Mouse (Mus musculus) frontal cortex, adult (tissue): ENCODE measurements around the gene Chd9.

Source experiments
- ATAC-seq: cut with Nextera tagmentation; 2 replicates; pipeline ENCODE4 v1.9.2; 2017; ENCODE audit warnings: mild to moderate bottlenecking, moderate library complexity, mixed read lengths; ENCODE audit not compliant: low TSS enrichment

The Chd9 gene

DNA sequence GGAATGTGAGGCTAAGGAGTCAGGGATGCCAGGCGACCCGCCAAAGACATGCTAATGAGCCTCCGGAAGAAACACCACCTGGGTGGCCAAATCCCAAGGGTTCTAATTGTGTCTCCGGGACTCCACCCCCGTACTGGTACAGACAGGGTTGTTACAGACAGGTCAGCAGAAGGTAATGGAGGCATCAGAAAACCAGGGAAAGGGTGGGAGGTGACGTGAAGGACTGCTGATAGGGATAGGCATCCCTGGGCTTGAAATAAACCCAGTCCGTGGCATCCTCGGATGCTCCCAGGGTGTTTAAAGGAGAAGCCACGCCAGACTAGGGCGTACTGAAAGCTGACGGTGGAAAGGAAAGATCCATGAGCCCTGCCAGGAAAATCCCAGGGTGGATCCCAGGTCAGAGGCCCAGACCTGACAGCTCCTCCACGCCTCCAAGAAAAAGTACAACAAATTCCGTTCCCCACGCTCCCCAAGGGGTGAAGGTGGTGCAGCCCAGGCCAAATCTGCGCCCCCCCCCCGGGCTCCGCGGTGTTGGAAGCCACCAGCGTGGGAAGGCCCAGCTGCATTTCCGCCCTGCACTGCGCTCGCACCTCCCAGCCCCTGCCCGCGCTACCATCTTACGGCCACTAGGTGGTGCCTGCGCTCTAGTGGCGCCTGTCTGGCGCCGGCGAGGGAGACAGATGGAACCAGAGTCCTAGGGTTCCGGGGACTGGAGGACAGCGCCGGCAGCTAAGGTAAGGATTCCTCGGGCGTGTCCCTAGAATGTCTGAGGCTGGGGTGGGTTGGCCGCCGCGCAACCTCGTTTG lies at the start of gene Chd9:
Chd9 (plus strand) TSS at position 172 of the 806 bp plus-strand sequence.
- ATAC-seq: peak; percentile 81

DNA sequence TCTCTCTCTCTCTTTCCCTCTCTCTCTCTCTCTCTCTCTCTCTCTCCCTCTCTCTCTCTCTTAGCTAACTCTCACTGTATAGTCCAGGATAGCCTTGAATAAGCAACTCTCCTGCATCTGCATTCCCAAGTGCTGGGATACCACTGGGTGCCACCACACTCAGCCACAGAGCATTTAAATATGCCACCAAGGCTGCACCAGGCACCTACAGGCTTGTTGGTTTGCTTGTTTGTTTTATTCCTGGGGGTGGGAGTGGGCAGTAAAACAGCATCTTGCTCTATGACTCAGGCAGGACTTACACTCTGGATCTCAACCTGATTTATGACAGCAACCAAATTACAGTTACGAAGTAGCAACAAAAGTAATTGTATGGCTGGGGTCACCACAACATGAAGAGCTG lies 36.5 kb upstream of the Chd9 start:
- no peak for ATAC-seq

DNA sequence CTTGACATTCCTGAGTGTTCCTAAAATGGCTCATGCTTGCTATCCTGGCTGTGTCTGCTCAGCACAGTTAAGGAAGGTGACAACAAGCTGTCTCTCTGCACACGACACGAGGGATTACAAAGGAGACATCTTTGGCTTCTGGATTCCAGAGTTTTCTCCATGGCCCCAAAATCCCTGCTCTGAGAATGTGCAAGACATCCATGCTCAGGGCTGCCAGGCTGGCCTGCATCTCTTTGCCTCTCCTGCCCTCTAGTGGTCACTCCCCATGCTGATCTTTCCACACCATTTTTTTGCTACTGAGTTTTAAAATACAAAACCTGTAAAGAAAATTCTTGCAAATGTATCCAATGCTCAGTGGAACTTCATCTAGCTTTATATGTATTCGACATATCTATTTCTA lies 34.4 kb upstream of the Chd9 start:
- ATAC-seq: peak; percentile 82

DNA sequence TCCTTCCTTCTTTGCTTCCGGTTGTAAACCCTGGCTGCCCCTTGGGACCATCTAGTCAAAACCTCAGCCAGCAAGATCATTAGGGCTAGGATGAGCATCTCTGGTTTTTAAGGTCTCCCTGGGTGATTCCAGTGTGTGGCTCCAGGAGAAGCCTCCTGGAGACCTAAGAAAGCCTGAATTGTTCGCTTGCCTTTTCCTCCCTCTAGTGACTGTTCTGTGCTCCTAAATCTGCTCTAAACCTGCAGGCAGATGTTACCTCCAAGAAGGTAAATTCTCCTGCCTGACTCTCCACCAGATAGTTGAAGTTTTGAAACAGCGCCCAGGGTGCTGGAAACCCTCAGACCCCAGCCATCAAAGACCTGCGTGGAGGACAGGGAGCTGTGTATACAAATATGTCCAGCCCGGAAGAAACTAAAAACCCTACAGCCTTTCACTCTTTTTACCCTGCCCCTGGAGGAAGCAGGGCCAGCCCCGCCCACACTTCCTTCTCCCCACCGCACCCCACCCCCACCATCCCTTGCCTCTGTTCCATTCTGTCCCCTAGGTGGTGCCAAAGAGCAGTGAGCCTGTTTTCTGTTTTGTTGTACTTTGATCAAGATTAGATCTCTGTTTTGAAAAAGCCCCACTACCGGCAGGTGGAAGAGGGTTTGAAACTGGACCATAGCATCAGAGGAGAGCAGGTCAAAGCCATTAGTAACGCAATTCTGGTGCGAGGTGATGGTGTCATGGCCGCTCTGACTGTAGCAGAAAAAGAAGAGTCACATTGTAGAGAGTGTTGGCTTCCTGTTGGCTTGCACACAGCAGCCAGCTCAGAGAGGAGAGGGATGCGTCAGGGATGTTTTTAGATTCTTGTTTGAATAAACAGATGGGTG lies 32.9 kb upstream of the Chd9 start:
- ATAC-seq: peak; percentile 80

DNA sequence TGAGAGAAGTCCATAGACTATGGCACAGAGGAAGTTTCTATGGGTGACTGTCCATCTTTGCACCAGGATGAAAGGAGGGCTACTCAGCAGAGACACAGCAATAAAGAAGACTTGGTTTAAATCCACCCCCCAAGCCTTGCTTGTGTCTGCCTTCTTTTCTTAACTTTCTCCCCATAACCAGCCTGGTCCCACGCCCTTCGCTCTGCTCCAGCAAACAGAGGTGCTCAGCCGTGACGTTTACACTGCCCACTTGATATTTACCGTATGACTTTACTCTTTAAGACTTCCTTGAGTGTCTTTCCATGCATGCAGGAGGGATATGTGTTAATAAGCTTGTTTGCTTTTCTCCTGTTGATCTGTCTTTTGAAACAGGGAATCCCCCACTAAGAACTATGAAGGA lies 28.7 kb upstream of the Chd9 start:
- no peak for ATAC-seq

DNA sequence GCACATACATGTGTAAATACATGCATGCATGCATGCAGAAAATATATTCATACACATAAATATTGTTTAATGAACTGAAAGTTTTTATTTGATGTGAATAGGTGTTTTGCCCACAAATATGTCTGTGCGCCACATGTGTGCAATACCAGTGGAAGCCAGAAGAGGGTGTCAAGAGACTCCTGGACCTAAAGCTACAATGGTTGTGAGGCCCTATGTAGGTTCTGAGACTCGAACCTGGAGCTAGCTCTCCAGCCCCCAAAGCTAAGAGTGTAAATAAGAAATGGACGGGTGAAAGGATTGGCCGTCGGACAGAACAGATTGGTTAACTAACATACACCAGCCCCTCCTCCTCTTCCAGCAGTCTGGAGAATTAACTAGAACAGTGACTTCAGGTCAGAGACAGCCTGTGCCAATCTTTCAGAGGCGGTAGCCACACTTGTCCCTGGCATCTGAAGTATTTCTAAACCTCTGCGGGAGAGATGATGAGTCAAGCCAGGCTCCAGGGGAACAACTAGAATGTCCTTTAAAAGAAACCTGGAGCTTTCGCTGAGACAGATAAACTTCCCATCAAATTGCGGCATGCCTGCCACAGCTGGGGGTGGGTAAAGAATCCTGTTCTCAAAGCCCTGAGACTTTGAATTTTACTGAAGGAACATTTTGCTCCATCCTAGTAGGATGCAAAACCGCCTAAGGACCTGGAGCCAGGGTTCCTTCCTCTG lies 14.4 kb upstream of the Chd9 start:
- peak; percentile 85 for ATAC-seq

DNA sequence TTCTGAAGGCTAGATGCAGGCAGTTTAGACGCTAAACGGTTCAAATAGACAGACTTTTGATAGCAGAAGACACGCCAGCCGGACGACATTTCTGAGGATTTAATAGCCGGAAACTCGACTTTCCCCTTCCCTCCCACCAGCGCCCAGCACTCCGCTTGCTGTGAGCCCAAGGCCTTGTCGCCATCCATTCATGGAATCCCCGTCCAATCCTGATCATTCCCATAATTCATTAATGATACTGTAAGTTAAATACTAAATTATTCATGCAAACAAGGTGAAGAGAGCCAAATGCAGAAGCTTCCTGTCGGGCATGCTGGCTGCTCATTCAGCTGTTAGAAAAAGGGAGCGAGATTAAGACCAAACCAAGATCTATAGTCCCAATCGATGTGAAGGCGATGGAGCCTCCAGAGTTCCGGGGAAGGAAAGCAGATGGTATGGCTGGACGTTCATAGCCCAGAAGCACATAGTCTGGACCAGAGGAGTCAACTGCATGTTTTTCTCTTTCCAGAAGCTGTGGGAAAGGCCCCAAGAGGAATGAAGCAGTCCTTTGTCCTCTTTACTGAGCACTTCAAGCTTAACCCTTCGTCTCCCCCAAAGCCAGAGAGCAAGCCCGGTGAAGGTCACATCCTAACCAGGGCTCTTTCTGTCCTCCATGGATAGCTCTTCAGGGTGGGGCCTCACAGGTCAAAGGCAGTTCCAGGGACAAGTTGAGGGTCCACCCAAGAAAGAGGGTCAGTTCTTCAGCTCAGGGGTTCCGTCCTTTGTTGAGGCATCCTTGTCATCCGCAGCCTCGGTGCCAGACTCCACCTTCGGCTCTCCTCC lies 11.9 kb upstream of the Chd9 start:
- no peak for ATAC-seq

DNA sequence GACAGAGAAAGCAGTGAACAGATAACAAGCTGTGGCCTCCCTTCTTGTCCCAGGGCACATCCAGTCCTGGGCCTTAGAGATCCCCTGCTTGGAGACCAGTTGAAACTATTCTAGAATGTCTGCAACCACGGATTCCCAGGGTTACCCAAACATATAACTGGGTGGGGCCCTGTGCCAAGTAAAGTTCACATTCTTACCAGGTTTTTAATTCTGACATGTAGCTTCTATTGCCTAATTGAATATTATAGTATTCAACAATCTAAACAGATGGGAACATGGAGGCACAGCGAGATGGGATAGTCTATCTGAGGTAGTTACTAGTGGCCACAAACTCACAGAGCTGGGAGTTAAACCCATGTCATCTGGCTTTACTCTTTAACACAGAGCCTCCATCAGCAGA lies 10.9 kb upstream of the Chd9 start, which contains the start of gene Gm19935:
Gm19935 (minus strand) TSS at position 101 of the 400 bp plus-strand sequence.
- ATAC-seq: no peak

DNA sequence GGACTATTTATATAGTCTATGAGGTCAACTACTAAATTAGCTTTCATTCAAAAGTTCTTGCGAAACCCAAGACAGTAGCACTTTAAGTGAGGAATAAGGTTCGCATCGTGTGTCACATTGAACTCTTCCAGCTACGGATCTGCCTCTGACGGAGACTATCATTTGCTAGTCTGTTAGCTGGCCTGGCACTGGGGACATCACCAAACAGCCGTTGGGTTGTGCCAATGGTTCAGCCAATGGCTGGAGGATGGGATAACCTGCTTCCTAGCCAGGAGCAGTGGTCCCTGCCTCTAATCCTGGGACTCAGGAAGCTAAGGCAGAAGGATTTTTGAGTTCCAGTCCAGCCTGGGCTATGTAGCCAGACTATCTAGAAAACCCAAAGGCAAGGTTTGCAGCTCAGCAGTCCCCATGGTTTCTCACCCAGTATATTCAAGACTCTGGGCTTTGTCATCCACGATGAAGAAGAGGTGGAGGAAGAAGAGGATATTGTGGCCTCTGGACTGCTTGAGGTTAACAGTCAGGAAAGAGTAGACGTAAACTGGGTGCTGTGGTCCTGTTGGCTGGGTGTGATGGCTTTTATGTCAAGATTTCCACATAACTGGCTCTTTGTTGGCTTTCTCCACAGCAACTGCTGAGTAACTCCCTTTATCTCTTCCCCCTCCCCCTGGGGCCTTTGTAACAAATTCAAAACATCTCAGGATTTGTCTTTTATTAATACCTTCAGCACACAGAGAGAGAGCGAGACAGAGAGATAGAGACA lies 8.4 kb upstream of the Chd9 start:
- ATAC-seq: no peak

DNA sequence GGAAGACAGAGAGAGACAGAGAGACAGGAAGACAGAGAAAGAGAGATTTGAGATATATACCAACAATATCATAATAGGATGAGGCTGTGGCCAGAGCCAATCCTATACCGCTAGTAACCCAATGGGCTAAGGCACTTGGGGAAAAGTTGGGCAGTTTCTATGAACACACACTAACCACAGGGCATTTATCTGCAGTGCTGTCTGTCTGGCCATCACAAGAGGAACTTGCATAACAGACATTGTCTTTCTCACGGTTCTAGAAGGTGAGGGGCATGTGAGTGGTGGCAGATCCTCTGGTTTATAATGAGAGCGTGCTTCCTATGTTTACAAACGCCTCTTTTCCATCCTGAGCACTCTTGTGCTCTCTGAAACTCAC lies 7.8 kb upstream of the Chd9 start:
- no peak for ATAC-seq

DNA sequence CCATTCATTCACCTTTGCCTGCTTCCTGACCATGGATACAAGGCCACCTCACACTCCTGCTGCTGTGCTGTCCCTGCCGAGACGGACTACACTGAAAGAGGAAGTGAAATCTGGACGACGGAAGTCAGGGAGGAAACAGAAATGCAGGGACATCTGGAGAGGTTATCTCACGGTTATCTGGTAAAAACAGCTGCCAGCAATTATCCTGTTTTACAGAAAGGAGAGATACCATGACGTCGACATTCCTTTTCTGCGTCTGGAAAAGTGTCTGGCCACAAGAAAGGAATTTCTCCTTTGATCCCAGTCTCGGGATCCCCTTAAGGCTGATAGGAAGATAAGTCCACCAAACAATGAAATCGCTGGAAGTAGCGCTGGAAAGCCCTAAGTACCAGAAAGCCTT lies 5.7 kb upstream of the Chd9 start:
- ATAC-seq: no peak

DNA sequence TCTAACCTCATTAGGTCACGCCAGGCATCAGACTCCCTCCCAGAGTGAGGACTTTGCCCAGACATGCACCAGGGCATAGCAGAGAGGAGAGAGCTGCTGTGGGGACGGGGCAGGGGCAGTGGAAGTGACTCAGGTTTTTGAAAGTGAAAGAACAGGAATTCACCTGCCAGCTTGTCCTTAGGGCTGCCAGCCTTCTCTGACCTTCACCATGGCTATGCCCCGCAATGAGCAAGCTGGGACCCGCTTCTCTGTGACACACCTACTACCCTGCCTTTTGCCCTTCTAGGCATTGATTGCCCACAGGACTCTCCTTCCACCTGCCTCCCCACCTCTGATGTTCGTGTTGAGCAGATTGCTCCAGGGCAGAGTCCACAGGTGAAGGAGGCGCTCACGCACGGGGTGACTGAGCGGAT lies 2.7 kb upstream of the Chd9 start:
- ATAC-seq: no peak

DNA sequence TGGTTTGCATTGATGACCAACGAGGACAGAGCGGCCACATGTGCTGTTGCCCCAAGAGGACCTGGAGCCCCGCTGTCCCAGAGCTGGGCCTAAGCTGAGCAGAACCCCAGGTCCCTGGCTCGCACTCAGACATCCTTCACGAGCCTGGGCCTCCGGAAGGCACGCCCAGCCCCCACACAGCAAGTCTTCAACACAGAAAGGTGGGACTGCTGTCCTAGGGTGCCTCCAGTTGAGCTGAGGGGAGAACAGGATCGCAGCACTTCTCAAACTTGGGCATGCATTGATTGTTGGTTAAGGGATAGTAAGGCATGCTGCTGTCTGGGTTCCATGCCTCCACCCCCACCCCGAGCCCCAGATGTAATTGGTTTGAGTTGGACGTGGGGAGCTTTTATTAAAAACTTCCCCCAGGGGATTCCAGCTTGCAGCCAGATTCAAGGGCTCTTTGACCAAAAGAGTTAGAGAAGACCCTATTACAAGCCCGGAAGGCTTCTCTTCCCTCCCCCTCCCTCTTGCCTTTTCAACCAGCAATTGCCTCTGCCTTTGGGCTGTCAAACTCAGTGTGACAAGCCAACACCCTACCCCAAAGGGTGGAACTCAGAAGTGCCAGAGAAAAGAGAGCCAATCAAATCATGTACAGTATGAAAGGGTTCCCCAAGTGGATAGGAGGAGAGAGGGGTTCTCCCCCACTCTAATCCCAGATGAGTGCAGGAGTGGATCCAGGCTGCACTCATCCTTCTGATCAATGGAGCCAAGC lies 1.0 kb downstream of the Chd9 start:
- ATAC-seq: peak; percentile 71

DNA sequence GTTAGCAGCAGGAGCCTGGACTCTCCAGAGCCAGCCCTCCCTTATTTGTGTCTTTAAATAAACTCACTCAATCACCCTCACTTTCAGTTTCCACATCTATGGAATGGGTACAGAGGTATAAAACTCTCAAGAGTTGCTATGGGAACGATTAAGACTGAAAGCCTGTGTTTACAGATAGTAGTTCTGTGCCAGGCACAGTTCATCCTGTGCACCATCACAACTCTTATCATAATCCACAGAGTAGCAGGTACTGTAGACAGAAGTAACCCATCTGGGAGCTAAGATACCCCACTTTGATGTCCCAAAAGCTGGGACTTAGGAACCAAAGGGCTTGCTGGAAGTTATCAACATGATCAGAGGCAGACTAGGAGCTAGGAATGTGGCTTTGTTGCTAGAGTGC lies 1.7 kb downstream of the Chd9 start:
- no peak for ATAC-seq

DNA sequence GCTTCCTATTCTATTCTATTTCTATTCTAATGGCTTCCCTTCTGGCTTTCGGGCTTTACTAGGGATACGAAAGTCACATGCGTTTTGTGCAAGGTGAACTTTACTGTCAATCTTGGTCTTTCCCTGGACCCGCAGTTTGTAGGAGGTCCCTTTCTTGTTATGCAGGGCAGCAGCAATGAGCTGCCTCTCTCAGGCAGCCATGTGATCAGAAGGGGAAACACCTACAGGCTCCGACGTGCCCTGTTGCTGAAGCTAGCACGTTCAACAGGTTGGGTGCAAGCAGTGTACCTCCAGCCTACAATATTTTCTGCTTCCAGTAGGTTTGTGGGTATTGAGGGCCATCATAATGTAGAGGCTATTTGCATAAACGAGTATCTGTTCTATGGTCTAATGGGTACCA lies 2.8 kb downstream of the Chd9 start:
- ATAC-seq: no peak

DNA sequence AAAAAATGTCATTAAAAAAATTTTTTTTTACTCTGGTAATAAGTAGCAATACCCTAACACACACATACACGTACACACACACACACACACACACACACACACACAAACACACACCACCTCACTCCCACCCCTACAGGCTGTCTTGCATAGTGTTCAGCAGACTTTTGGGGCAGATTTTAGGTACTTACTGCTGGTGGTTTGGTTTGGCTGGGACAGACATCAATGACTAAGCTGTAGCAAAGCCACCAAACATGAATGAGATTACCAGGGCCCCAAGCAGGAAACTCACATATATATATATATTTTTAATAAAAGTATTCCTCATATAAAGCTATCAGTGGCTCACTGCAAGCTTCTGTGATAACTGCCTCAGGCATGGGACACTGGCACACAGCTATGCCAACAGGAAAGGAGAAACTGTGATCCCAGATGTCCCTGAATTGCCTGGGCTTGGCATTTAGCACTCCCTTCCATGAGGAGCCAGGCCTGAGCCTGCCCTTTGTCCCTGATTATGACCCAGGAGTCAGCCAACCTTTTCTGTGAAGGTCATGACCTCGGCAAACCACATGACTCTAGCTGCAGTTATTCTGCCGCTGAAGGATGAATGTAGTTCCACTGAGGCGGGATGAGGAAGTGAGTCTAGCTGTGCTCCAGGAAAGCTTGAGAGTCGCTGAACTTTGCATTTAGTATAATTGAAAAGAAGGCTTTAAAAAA lies 4.6 kb downstream of the Chd9 start:
- ATAC-seq: no peak

DNA sequence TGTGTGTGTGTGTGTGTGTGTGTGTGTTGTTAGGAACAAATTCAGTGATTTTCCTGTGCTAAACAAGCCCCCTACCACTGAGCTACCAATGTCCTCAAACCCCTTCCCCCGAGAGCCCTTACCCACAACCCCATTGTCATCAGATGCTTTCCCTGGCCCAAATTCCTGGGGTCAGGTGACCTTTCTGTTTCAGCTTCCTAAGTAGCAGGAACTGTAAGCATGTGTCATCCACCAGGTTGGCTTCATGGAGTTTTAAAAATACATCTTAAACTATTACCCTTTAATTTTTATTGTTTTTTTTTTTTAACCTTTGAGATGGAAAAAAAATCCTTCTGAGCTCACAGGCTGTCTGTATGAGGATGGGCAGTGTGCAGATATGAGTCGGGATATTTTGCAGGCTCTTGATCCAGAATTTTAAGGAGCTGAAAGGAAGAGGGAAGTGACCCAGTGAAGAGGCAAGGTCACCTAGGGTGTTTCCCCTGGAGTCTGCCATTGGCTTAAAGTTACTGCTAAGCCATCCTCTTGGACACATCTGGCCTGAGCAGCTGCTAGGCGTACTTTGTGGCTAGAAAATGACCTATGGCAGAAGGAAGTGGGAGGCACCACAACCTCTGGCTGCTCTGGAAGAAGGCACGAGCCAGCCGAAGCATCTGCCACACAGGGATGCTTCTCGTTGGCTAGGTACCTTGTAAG lies 5.6 kb downstream of the Chd9 start:
- ATAC-seq: no peak

DNA sequence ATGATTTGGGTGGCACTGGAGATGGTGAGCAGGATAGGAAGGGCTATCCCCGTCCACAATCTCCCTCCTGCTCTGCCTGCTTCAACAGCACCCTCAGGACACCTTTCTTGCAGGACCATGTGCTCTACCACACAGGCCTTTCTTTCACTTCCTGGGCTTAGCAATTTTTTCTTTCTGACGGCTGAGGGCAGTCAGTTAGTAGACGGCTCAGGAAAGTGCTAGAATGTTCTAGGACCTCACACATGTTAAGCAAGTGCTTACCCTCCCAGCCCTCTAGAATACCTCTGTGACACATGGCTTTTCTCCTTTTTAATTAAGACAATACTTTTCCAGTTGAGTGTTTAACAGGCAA lies 6.1 kb downstream of the Chd9 start:
- no peak for ATAC-seq

DNA sequence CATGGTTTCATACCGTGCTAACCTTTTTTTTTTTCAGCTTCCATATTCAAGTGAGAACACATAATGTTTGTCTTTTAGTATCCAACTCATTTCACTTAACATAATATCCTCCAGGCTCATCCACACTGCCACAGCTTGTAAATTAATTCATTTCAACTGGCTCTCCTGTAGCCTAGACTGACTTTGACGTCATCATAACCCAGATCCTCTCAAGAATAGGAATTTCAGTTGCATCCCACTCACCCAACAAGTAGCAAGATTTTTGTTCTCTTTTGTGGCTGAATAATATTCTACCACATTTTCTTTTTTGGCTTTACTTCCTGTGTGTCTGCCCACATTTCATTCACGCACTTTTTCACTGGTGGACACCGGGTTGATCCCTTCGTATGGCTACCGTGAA lies 9.3 kb downstream of the Chd9 start:
- peak; percentile 94 for ATAC-seq
